Mouse (Mus musculus) hindbrain, embryonic 15.5 days (tissue): ENCODE measurements around the gene Letmd1. TPM values are rescaled to one million over a fixed set of nuclear protein-coding genes. Genes with fewer than 3 reads are reported as not detected.
"Not testable (repeated sequence)": the region's sequence is repeated elsewhere in the genome, so short reads cannot be mapped to it uniquely, and the experiment has no call there.

Source experiments
- ATAC-seq: fragments of 200-750 bp; cut with Nextera tagmentation; 2 replicates; pipeline ENCODE4 v1.8.0; 2017; ENCODE audit warnings: low read depth, moderate number of reproducible peaks, moderate TSS enrichment; ENCODE audit not compliant: low FRiP score
- H3K27ac ChIP-seq: fragments of 300-500 bp; sonication (generic); replicated peaks from 2 replicates; pipeline ENCODE4 v1.5.1; 2015; ENCODE audit warnings: mild to moderate bottlenecking, inconsistent platforms
- H3K27me3 ChIP-seq: fragments of 300-500 bp; sonication (generic); 2 replicates; pipeline ENCODE4 v1.6.1; 2015; ENCODE audit warnings: control low read depth, inconsistent platforms
- H3K36me3 ChIP-seq: fragments of 300-500 bp; sonication (generic); 2 replicates; pipeline ENCODE4 v1.6.1; 2015; ENCODE audit warnings: control low read depth, inconsistent platforms
- H3K4me1 ChIP-seq: fragments of 300-500 bp; sonication (generic); replicated peaks from 2 replicates; pipeline ENCODE4 v1.6.1; 2015; ENCODE audit warnings: control low read depth, inconsistent platforms
- H3K4me2 ChIP-seq: fragments of 300-500 bp; sonication (generic); 2 replicates; pipeline ENCODE4 v1.6.1; 2015; ENCODE audit warnings: moderate library complexity, mild to moderate bottlenecking, inconsistent platforms
- H3K4me3 ChIP-seq: fragments of 300-500 bp; sonication (generic); 2 replicates; pipeline ENCODE4 v1.5.1; 2015; ENCODE audit warnings: mild to moderate bottlenecking, inconsistent platforms
- H3K9ac ChIP-seq: fragments of 300-500 bp; sonication (generic); 2 replicates; pipeline ENCODE4 v1.6.1; 2015; ENCODE audit warnings: inconsistent platforms
- H3K9me3 ChIP-seq: fragments of 300-500 bp; sonication (generic); 2 replicates; pipeline ENCODE4 v1.6.1; 2016; ENCODE audit warnings: control low read depth, inconsistent platforms
- WGBS: fragments of 180-500 bp; shearing (Covaris S2); methylation state at CpG from one replicate; pipeline ENCODE4 v1.1.7; 2015; 5-methylcytosine and 5-hydroxymethylcytosine counted together
- polyA plus RNA-seq: library from polyadenylated mRNA; unstranded; fragments of >200 nt; fragmentation: Nextera tagmentation; extraction: Ambion mirVana; gene quantifications from 2 replicates; pipeline ENCODE4 v1.2.1, GENCODE M21; 2015

Gene Letmd1
- 55.5 and 56.7 TPM in 2 replicates for polyA plus RNA-seq

- no peaks in the 10 kb centered on the region for H3K27me3 ChIP-seq
- peaks cover 28% of the 10 kb centered on the region for H3K4me1 ChIP-seq
- peak within 1 kb of the TSS; percentile 81 for H3K9ac ChIP-seq
- H3K27ac ChIP-seq = peak within 1 kb of the TSS; percentile 86
- peak within 1 kb of the TSS; percentile 66 for H3K4me3 ChIP-seq
- peak within 1 kb of the TSS; percentile 74 for H3K4me2 ChIP-seq
- ATAC-seq = peak; percentile 93
- peaks cover 8% of the 10 kb centered on the region; the same call in 1 of the 2 replicates for H3K36me3 ChIP-seq
- 2% methylated on average over 71 of the region's 84 CpGs for WGBS
- no peaks in the 10 kb centered on the region for H3K9me3 ChIP-seq
Observed at GRCm38 (mm10) chr15:100468295-100469188, at the start of gene Letmd1. Gene Letmd1 (plus strand): TSS chr15:100469023.

- peaks cover 43% of the 10 kb centered on the region for H3K4me1 ChIP-seq
Observed at GRCm38 (mm10) chr15:100419311-100419710, 49.5 kb upstream of the Letmd1 start.

GRCm38 (mm10) chr15:100419901-100420745 is 48.7 kb upstream of the Letmd1 start:
- 65% methylated on average over 9 of the region's 9 CpGs for WGBS
- no peak overlapping the region for H3K4me2 ChIP-seq
- H3K9me3 ChIP-seq = no peaks in the 10 kb centered on the region
- ATAC-seq = no peak
- H3K27me3 ChIP-seq = peaks cover 4% of the 10 kb centered on the region
- H3K4me3 ChIP-seq = no peak overlapping the region
- H3K36me3 ChIP-seq = no peaks in the 10 kb centered on the region
- peaks cover 46% of the 10 kb centered on the region for H3K4me1 ChIP-seq
- no peak overlapping the region for H3K9ac ChIP-seq
- H3K27ac ChIP-seq = no peak overlapping the region

More at GRCm38 (mm10) chr15:100419311-100419710, 49.5 kb upstream of the Letmd1 start:
- Histone ChIP-seq H3K4me2 (no peak overlapping the region), H3K4me3 (no peak overlapping the region), H3K27ac (no peak overlapping the region), H3K9ac (no peak overlapping the region), H3K9me3 (no peaks in the 10 kb centered on the region), H3K36me3 (no peaks in the 10 kb centered on the region), H3K27me3 (no peaks in the 10 kb centered on the region)
- no peak for ATAC-seq
- 71% methylated on average over 8 of the region's 8 CpGs for WGBS

GRCm38 (mm10) chr15:100421059-100421757 is 47.6 kb upstream of the Letmd1 start:
- peak overlapping the region; percentile 95 for H3K4me2 ChIP-seq
- ATAC-seq = no peak
- 35% methylated on average over 8 of the region's 8 CpGs for WGBS
- H3K4me1 ChIP-seq = peaks cover 46% of the 10 kb centered on the region
- H3K9ac ChIP-seq = no peak overlapping the region
- no peaks in the 10 kb centered on the region for H3K9me3 ChIP-seq
- peaks cover 14% of the 10 kb centered on the region for H3K27me3 ChIP-seq
- H3K36me3 ChIP-seq = no peaks in the 10 kb centered on the region
- H3K4me3 ChIP-seq = peak overlapping the region; percentile 93
- H3K27ac ChIP-seq = no peak overlapping the region

GRCm38 (mm10) chr15:100421758-100422197 is 47.0 kb upstream of the Letmd1 start, which contains the start of gene Gm5475:
Gene Gm5475 (plus strand): TSS chr15:100422147.
- H3K9me3 ChIP-seq, H3K36me3 ChIP-seq, ATAC-seq: not testable (repeated sequence)
- Histone ChIP-seq H3K9ac (peak within 1 kb of the TSS; percentile 87), H3K27me3 (peaks cover 15% of the 10 kb centered on the region), H3K4me3 (peak within 1 kb of the TSS; percentile 93), H3K4me2 (peak within 1 kb of the TSS; percentile 95), H3K27ac (peak within 1 kb of the TSS; percentile 36), H3K4me1 (peaks cover 46% of the 10 kb centered on the region)
- WGBS = 28% methylated on average over 3 of the region's 3 CpGs

GRCm38 (mm10) chr15:100422476-100422875 is 46.3 kb upstream of the Letmd1 start:
- H3K4me1 ChIP-seq = peaks cover 46% of the 10 kb centered on the region
- H3K27ac ChIP-seq = peak overlapping the region; percentile 36
- H3K27me3 ChIP-seq = peaks cover 15% of the 10 kb centered on the region
- H3K9me3 ChIP-seq = no peaks in the 10 kb centered on the region
- WGBS = under 1% methylated on average over 41 of the region's 44 CpGs
- ATAC-seq = peak; percentile 60
- H3K4me3 ChIP-seq = peak overlapping the region; percentile 93
- H3K36me3 ChIP-seq = no peaks in the 10 kb centered on the region
- peak overlapping the region; percentile 87 for H3K9ac ChIP-seq
- H3K4me2 ChIP-seq = peak overlapping the region; percentile 95

- Histone ChIP-seq H3K4me3 (peak overlapping the region; percentile 93), H3K4me1 (peaks cover 46% of the 10 kb centered on the region), H3K9me3 (no peaks in the 10 kb centered on the region), H3K9ac (peak overlapping the region; percentile 87), H3K27ac (peak overlapping the region; percentile 36), H3K4me2 (peak overlapping the region; percentile 95), H3K27me3 (peaks cover 15% of the 10 kb centered on the region), H3K36me3 (no peaks in the 10 kb centered on the region)
- ATAC-seq = peak; percentile 98
- under 1% methylated on average over 55 of the region's 65 CpGs for WGBS
Observed at GRCm38 (mm10) chr15:100422899-100423860, 45.6 kb upstream of the Letmd1 start.

GRCm38 (mm10) chr15:100423916-100424315 is 44.9 kb upstream of the Letmd1 start:
- Histone ChIP-seq H3K9me3 (no peaks in the 10 kb centered on the region), H3K36me3 (no peaks in the 10 kb centered on the region), H3K27ac (no peak overlapping the region), H3K4me3 (peak overlapping the region; percentile 93), H3K27me3 (peaks cover 15% of the 10 kb centered on the region), H3K4me1 (peaks cover 46% of the 10 kb centered on the region), H3K4me2 (peak overlapping the region; percentile 95), H3K9ac (peak overlapping the region; percentile 33; the same call in 1 of the 2 replicates)
- WGBS = 4% methylated on average over 14 of the region's 14 CpGs
- ATAC-seq = no peak

- ATAC-seq = no peak
- H3K27me3 ChIP-seq = peaks cover 15% of the 10 kb centered on the region
- H3K9me3 ChIP-seq = no peaks in the 10 kb centered on the region
- H3K4me3 ChIP-seq = peak within 1 kb of the TSS; percentile 93
- peaks cover 41% of the 10 kb centered on the region for H3K4me1 ChIP-seq
- 27% methylated on average over 17 of the region's 17 CpGs for WGBS
- H3K4me2 ChIP-seq = peak within 1 kb of the TSS; percentile 95
- peak within 1 kb of the TSS; percentile 33; the same call in 1 of the 2 replicates for H3K9ac ChIP-seq
- no peak within 1 kb of the TSS for H3K27ac ChIP-seq
- H3K36me3 ChIP-seq = no peaks in the 10 kb centered on the region
Observed at GRCm38 (mm10) chr15:100424396-100425122, 44.3 kb upstream of the Letmd1 start, which contains the start of gene Slc11a2. Gene Slc11a2 (minus strand): TSS chr15:100425072.
